Mouse (Mus musculus) bone marrow macrophage, adult 2 months (primary cell): Measurements from ENCODE around the gene Hesx1. TPM values are rescaled to one million over a fixed set of nuclear protein-coding genes. Genes with fewer than 3 reads are reported as not detected.
A peak's percentile ranks its signal among the peaks of the same experiment; 100 is the strongest.
"Not testable (repeated sequence)": the region's sequence is repeated elsewhere in the genome, so short reads cannot be mapped to it uniquely, and the experiment has no call there.

ENCODE experiments used
- H3K27ac ChIP-seq: 2 replicates; pipeline ENCODE4 v1.5.1; 2012; ENCODE audit warnings: low read depth, low read length; ENCODE audit not compliant: insufficient read depth
- H3K4me1 ChIP-seq: 2 replicates; pipeline ENCODE4 v1.6.1; 2012; ENCODE audit warnings: low read length; ENCODE audit not compliant: control insufficient read depth, insufficient read depth
- H3K4me3 ChIP-seq: 2 replicates; pipeline ENCODE4 v1.5.1; 2012; ENCODE audit warnings: mild to moderate bottlenecking, low read length, moderate library complexity; ENCODE audit not compliant: insufficient read depth
- CTCF ChIP-seq: IDR thresholded peaks from 2 replicates; pipeline ENCODE4 v1.5.1; 2012; ENCODE audit warnings: low read depth, mild to moderate bottlenecking, low read length, moderate library complexity
- POLR2A ChIP-seq: IDR thresholded peaks from 2 replicates; pipeline ENCODE4 v1.6.1; 2012; ENCODE audit warnings: mild to moderate bottlenecking, low read depth, low read length, borderline replicate concordance
- polyA plus RNA-seq: library from polyadenylated mRNA; stranded (reverse); fragments of >200 nt; gene quantifications from 2 replicates; pipeline ENCODE4 v1.2.4, GENCODE M21; 2012; ENCODE audit not compliant: missing spikeins, insufficient read depth, insufficient read length

Hesx1 gene
- 1.4 TPM in 1 of 2 replicates, not detected in the other for polyA plus RNA-seq

GRCm38 (mm10) chr14:26994211-26994741 is at the start of gene Hesx1:
TSS of gene Hesx1 (plus strand) at chr14:26994416.
- peak within 1 kb of the TSS; percentile 53 for H3K4me3 ChIP-seq

GRCm38 (mm10) chr14:26956139-26956538 is 38.1 kb upstream of the Hesx1 start:
- not testable (repeated sequence) for H3K27ac ChIP-seq, H3K4me3 ChIP-seq, H3K4me1 ChIP-seq

More at GRCm38 (mm10) chr14:26994211-26994741, at the start of gene Hesx1:
- H3K27ac ChIP-seq: peak within 1 kb of the TSS; percentile 48
- H3K4me1 ChIP-seq: peaks cover 6% of the 10 kb centered on the region
- no peak for TF ChIP-seq POLR2A
- TF ChIP-seq CTCF: no peak; the same call in 1 of the 2 replicates

GRCm38 (mm10) chr14:26960518-26960917 is 33.7 kb upstream of the Hesx1 start:
- H3K4me1 ChIP-seq: no peaks in the 10 kb centered on the region
- H3K27ac ChIP-seq: no peak overlapping the region
- H3K4me3 ChIP-seq: no peak overlapping the region
- TF ChIP-seq CTCF: no peak
- TF ChIP-seq POLR2A: no peak

- Histone ChIP-seq H3K4me3 (peak overlapping the region; percentile 88; the same call in 1 of the 2 replicates), H3K27ac (no peak overlapping the region), H3K4me1 (peaks cover 17% of the 10 kb centered on the region)
- no peak for TF ChIP-seq CTCF
Measured at GRCm38 (mm10) chr14:26969164-26969563, 25.1 kb upstream of the Hesx1 start.

GRCm38 (mm10) chr14:26969856-26970407 is 24.3 kb upstream of the Hesx1 start:
- H3K4me1 ChIP-seq: peaks cover 17% of the 10 kb centered on the region
- peak overlapping the region; percentile 88 for H3K4me3 ChIP-seq
- H3K27ac ChIP-seq: no peak overlapping the region
- TF ChIP-seq POLR2A (no peak), CTCF (no peak)

- peaks cover 17% of the 10 kb centered on the region for H3K4me1 ChIP-seq
- no peak for TF ChIP-seq CTCF
- TF ChIP-seq POLR2A: peak; percentile 92; the same call in 1 of the 2 replicates
- H3K4me3 ChIP-seq: peak overlapping the region; percentile 88
- no peak overlapping the region for H3K27ac ChIP-seq
Measured at GRCm38 (mm10) chr14:26970439-26970932, 23.7 kb upstream of the Hesx1 start.

- Histone ChIP-seq H3K4me3 (peak within 1 kb of the TSS; percentile 88), H3K27ac (peak within 1 kb of the TSS; percentile 4; the same call in 1 of the 2 replicates), H3K4me1 (peaks cover 17% of the 10 kb centered on the region)
- TF ChIP-seq CTCF: no peak
- TF ChIP-seq POLR2A: no peak
Measured at GRCm38 (mm10) chr14:26971106-26971789, 23.0 kb upstream of the Hesx1 start, which contains the start of gene Appl1. TSS of gene Appl1 (minus strand) at chr14:26971232.

- Histone ChIP-seq H3K4me1 (peaks cover 11% of the 10 kb centered on the region), H3K27ac (no peak overlapping the region), H3K4me3 (no peak overlapping the region)
- no peak for TF ChIP-seq POLR2A
- no peak for TF ChIP-seq CTCF
Measured at GRCm38 (mm10) chr14:26973089-26973488, 21.1 kb upstream of the Hesx1 start.

GRCm38 (mm10) chr14:26975490-26975889 is 18.7 kb upstream of the Hesx1 start:
- Histone ChIP-seq H3K4me1 (peaks cover 8% of the 10 kb centered on the region), H3K4me3 (no peak overlapping the region), H3K27ac (no peak overlapping the region)
- TF ChIP-seq POLR2A (no peak), CTCF (no peak)

GRCm38 (mm10) chr14:26976212-26976611 is 18.0 kb upstream of the Hesx1 start:
- H3K4me3 ChIP-seq: no peak overlapping the region
- no peak overlapping the region for H3K27ac ChIP-seq
- no peak for TF ChIP-seq POLR2A
- TF ChIP-seq CTCF: no peak
- peaks cover 6% of the 10 kb centered on the region for H3K4me1 ChIP-seq
